Mouse (Mus musculus): ENCODE measurements at regions not wholly inside any gene's neighbourhood (a gene's known extent, or its start where the extent isn't known, plus 50 kb on each side); places are given as distances from the start of the nearest gene placed in this dataset.
"Not testable (repeated sequence)": the region's sequence is repeated elsewhere in the genome, so short reads cannot be mapped to it uniquely, and the experiment has no call there.

GRCm38 (mm10) chr13:99739420-99739819 lies 161.5 kb downstream of the Cartpt start:
- DNase-seq (ENCODE audit: low read depth, low spot score), result no peak

- no peak for DNase-seq (ENCODE audit: low read depth, low spot score)
Observed at GRCm38 (mm10) chr13:99737271-99737670, 163.6 kb downstream of the Cartpt start.

GRCm38 (mm10) chr13:99729145-99729544 lies 171.7 kb downstream of the Cartpt start:
- no peak for DNase-seq (ENCODE audit: low read depth, low spot score)

- no peak for DNase-seq (ENCODE audit: low read depth, low spot score)
Observed at GRCm38 (mm10) chr13:99724245-99724644, 176.6 kb downstream of the Cartpt start.

GRCm38 (mm10) chr13:99723237-99723981 lies 177.5 kb downstream of the Cartpt start:
- DNase-seq (ENCODE audit: low read depth, low spot score), result no peak

GRCm38 (mm10) chr13:99720566-99720965 lies 180.3 kb downstream of the Cartpt start:
- DNase-seq (ENCODE audit: low read depth, low spot score), result no peak

DNA sequence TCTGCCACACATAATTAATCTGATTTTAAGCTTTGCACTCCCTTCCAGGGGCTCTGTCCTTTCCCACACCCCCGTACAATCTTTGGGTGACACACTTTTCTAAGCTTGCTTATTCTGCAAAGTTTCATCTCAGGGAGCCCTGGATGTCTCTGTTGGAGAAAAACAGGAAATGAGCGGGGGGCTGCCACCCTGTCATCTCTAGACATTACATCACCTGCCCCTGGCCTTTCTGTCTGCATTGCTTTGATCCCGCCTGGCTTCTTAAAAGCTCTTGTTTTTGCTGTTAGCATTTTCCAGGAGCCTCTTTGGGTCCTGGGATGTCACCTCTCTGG lies 180.2 kb upstream of the Map1b start:
- no peak for DNase-seq (ENCODE audit: low read depth, low spot score)

DNA sequence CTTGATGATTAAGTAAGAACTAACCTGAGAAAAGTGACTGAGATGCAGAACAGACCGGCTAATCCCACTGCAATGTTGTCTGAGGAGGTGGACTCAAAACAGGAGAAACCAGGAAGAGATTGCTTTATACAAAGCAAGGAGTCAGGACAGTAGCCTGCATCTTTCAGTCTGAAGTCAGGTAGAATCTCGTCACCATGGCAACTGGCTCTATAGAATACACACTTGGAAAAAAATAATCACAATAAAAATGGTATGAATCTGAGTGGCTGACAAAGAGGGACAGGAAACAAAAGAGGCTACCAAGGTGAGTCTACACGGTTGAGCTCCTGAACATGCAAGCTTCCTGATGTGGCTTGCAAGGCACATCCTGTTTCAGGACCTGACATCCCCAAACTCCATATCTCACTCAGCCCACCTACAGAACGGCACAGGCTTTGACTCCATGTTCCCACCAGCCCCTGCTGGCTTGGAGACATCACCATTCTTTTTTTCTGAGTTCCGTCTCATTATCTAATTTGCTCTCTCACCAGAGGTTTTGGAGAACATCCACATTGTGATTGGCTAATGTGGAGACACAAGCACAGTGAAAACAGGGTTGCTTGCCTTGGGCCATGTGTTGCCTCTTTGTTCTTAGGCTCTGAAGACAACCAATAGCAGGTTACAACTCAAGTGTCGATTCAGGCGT lies 179.7 kb upstream of the Map1b start:
- DNase-seq (ENCODE audit: low read depth, low spot score), result no peak

DNA sequence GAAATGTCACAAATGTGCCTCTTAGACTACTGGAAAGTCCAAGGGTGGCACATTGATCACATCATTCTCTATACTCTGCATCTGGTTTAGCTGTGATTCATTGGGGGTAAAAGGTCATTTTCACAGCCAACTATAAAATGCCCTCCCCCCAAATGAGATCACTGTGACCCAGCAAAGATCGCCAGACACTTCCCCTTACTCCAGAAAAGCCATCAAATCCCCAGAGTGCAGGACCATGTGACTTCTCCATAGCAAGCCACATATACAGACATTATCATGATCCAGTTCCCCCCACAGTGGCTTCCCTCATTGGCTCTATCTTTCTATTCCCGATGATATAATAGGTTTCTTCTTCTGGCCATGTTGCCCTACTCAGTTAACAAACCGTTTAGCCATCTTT lies 163.6 kb upstream of the Map1b start:
- DNase-seq (ENCODE audit: low read depth, low spot score), result no peak

GRCm38 (mm10) chr13:99679430-99679829 lies 163.1 kb upstream of the Map1b start:
- no peak for DNase-seq (ENCODE audit: low read depth, low spot score)

DNA sequence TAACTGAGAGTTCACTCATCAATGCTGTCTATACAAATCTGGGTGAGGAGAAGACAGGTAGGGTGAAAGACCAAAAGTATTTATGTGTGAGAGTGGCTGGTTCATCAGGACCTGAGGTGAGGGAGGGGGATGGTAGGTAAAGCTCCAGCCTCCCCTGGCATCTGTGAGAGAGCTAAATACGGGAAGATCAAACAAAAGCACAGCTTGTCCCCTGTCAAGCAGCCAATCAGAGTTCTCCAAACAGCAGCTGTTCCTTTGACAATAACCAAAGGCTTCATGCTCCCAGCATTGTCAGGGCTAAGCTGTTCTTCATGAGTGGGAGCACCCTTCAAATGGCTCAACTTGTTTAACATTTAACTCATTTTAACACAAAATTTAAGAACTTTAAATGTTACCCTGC lies 160.1 kb upstream of the Map1b start:
- DNase-seq (ENCODE audit: low read depth, low spot score), result no peak

GRCm38 (mm10) chr13:99675951-99676350 lies 159.6 kb upstream of the Map1b start:
- DNase-seq (ENCODE audit: low read depth, low spot score), result no peak

DNA sequence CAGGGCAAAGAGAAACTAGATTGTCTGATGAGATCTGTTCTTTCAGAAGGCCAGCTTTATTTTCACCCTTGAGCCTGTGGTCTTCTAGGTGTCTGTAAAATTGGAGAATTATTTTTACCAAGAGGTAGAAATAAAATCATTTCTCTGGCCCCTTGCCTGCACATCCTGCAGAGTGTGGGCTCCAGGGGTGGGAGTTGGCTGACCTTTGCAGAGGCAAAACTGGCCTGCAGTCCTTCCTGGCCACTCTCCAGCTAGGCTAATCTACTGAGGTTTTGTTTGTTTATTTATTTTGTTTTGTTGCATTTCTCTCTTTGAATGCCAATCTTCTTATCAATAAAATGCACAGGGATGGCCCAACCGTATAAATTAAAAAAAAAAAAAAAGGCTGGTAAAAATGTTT lies 156.4 kb upstream of the Map1b start:
- DNase-seq (ENCODE audit: low read depth, low spot score), result no peak

DNA sequence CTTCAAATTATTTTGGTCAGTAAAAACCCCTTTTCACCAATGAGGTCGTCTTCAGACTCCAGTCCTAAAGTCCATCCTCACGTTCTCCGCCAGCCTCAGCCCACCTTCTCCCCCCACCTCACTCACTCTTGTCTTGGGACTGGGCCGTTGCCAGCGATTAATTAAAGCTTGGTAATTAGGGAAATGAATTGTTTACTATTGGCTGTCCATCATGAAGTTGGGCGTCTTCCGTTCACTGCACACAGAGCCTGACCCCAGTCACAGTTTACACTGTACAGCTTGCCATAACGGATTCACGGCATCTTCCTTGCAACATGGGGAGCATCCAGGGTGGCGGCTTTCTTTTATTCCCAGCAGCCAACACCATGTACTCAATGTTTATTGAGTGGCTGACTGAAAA lies 155.4 kb upstream of the Map1b start:
- no peak for DNase-seq (ENCODE audit: low read depth, low spot score)

GRCm38 (mm10) chr13:99669987-99670534 lies 153.7 kb upstream of the Map1b start:
- no peak for DNase-seq (ENCODE audit: low read depth, low spot score)

- DNase-seq (ENCODE audit: low read depth, low spot score), result no peak
Observed at GRCm38 (mm10) chr13:99668613-99669012, 152.3 kb upstream of the Map1b start.

DNA sequence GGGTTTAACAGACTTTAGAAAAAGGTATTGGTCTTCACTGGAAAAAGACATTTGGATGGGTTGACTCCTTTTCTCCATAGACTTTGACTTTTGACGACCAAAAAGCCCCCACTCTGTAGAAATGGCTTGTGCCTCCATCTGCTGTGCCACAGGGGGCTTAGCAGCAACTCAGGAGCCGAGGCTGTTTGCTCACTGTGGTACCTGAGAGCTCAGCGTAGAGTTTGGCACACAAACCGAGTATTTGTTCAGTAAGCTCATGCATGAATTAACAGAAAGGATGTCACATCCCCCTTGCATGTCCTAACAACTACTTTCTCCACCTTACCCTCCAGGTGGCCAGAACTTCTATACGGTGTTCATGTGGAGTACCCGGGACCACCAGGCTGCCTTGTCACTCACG lies 149.7 kb upstream of the Map1b start:
- DNase-seq (ENCODE audit: low read depth, low spot score), result no peak

GRCm38 (mm10) chr13:99663422-99663821 lies 147.1 kb upstream of the Map1b start:
- not testable (repeated sequence) for DNase-seq (ENCODE audit: low read depth, low spot score)

GRCm38 (mm10) chr13:99647661-99648204 lies 131.4 kb upstream of the Map1b start:
- DNase-seq (ENCODE audit: low read depth, low spot score), result no peak

GRCm38 (mm10) chr13:99644771-99645170 lies 128.4 kb upstream of the Map1b start:
- DNase-seq (ENCODE audit: low read depth, low spot score), result no peak

GRCm38 (mm10) chr13:99642811-99643210 lies 126.5 kb upstream of the Map1b start:
- DNase-seq (ENCODE audit: low read depth, low spot score), result no peak

DNA sequence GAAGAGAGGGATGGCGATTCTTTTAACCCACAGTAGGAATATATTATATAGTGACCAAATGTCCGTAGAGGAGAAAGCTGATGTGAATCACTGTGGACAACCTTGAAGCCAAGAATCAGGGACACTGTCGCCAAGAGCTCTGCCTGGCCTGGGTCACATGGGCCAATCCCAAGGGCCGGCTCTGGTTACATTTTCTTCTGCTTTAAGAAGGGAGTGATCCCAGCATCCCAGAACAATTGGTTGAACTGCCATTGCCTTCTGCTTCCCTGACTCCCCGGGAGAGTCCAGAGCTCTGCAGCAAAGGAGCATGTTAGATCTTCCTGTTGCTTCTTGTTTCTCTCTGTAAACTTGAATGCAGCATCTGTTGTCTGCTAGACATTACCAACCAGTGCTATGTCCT lies 126.0 kb upstream of the Map1b start:
- DNase-seq (ENCODE audit: low read depth, low spot score), result no peak

All from embryo, embryonic 11.5 days (tissue).